Mouse (Mus musculus): Measurements from ENCODE around the gene Ccnk.

The Ccnk gene

GRCm38 (mm10) chr12:108179321-108180266 lies at the start of gene Ccnk:
TSS of gene Ccnk (plus strand) at chr12:108179579.
- DNase-seq = peak; percentile 99

DNA sequence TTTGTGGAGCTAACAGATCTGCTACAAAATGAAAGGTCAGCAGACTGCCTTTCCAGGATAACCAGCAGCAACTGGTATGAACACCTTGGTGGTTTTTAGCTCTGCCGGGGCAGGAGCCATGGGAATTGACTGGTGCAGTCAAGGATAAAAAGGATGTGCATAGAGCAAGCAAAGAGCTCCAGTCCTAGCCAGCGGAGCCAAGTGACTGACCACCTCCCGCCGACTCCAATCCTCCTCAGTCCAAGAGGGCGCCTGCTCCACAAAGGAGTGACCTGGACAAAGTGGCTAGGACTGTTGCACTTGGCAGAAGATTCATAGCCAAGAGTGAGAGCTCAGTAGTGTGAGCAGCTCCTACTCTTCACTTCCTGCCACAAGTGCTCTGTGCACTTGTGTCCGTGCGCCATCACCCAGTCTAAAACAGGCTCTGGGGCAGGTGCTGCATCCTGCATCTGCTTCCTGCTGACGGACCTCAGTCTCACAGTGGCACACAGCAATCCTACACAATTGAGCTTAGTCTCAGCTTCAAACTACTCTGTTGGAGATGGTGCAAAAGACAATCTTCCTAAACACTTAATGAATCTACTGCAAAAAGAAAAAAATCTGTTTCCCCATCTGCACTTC lies 46.8 kb upstream of the Ccnk start:
- no peak for DNase-seq

- no peak for DNase-seq
These were observed 46.2 kb upstream of the Ccnk start for GRCm38 (mm10) chr12:108133181-108133580.

- DNase-seq = no peak
These were observed 43.7 kb upstream of the Ccnk start for GRCm38 (mm10) chr12:108135610-108136208.

- DNase-seq = no peak
These were observed 35.5 kb upstream of the Ccnk start for GRCm38 (mm10) chr12:108143624-108144498.

- no peak for DNase-seq
These were observed 34.2 kb upstream of the Ccnk start for GRCm38 (mm10) chr12:108145198-108145597.

GRCm38 (mm10) chr12:108149764-108150163 lies 29.6 kb upstream of the Ccnk start:
- no peak for DNase-seq

GRCm38 (mm10) chr12:108152743-108153142 lies 26.6 kb upstream of the Ccnk start:
- DNase-seq = no peak

DNA sequence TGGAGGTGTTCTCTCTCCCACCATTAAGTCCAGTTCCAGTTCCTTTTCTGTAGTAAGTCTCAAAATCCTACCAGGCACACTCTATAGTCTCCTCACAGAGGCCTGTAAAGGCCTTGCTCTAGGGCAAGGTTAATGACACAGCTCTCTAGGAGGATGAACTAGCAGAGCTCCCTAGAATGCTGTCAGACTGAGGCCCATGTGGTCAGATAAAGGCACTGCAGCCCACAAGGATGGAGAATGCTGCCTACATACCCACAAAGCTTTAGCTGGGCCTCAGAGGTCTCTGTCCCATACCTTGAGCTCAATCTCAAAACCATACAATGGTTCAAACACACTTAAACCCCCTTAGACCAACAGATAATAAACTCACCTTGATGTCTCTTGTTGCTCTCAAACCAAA lies 19.5 kb upstream of the Ccnk start:
- DNase-seq = no peak

- peak; percentile 19 for DNase-seq
These were observed 17.3 kb upstream of the Ccnk start for GRCm38 (mm10) chr12:108162036-108162435.

DNA sequence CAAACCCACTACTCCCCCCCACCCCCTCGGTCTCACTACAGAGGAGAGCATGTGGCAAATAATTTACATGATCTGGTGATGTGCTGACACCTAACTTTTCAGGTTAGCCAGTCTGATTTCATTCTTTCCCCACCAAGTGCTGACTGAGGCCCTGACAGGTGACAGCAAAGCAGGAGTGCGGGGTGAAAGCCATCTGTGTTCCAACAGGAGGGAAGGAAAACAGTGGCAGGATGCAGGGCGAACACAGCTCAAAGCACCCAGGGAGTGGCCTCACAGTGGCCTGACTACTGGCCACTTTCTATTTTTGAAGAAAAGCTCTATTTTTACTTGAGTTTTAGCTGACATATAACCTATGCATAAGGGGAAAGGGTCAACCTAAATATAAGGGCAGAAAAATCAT lies 15.7 kb upstream of the Ccnk start:
- no peak for DNase-seq

- no peak for DNase-seq
These were observed 10.5 kb upstream of the Ccnk start for GRCm38 (mm10) chr12:108168909-108169308.

GRCm38 (mm10) chr12:108170467-108170866 lies 8.9 kb upstream of the Ccnk start:
- no peak for DNase-seq

DNA sequence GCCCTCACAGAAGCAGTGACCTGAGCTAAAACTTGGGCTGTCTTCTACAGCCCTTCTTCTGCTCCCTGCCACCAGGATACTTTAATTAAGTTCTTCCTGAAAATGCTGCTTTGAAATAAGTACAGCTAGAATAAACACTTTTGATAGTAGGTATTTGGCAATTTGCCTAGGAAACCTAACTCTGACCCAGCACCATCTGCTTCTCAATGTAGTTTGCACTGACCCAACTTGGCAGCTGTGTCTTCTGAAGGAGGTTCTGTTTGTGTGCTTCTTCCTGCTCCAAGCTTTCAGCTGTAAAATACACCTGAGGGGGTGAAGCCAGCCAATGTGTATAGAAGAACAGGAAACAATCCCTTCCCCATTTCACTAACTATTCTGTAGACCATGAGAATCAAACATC lies 8.0 kb upstream of the Ccnk start:
- DNase-seq = no peak

- DNase-seq = no peak
These were observed 6.7 kb upstream of the Ccnk start for GRCm38 (mm10) chr12:108172639-108173038.

DNA sequence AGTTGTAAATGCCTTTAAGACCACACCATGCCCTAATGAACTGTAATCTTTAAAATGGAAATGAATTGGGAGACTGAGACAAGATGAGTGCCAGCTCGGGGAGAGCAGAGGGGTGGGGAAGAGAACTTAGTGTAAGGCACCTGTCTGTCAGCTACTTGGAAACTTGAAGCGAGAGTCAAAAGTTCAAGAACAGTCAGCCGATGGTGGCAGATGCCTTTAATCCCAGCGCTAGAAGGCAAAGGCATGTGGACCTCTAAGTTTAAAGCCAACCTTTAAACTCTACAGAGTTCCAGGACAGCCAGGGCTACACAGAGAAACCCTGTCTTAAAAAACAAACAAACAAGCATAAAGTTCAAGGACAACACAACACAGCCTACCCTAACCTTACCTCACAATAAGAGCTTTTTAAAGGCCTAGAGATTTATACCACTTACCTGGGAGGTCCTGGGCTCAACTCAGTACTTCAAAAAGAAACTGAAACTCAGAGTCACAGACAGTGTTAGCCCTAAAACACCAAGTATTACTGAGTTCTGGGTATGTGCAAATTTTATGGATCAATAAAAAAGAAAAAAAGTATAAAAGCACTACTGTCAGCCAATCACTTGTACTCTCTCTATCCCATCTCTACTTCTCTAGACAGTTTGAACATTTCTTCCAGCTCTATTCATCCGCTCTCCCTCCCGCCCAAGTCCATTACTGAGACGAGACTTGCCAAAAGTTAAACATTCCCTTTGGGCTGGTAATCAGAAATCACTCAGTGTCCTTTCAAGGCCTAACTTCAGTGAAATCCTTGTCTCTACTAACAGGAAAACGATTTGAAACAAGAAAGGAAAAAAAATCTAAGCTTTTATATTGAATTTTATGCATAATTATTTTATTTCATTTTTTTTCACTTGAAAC lies 4.5 kb upstream of the Ccnk start:
- no peak for DNase-seq

GRCm38 (mm10) chr12:108176366-108176765 lies 3.0 kb upstream of the Ccnk start:
- no peak for DNase-seq

DNA sequence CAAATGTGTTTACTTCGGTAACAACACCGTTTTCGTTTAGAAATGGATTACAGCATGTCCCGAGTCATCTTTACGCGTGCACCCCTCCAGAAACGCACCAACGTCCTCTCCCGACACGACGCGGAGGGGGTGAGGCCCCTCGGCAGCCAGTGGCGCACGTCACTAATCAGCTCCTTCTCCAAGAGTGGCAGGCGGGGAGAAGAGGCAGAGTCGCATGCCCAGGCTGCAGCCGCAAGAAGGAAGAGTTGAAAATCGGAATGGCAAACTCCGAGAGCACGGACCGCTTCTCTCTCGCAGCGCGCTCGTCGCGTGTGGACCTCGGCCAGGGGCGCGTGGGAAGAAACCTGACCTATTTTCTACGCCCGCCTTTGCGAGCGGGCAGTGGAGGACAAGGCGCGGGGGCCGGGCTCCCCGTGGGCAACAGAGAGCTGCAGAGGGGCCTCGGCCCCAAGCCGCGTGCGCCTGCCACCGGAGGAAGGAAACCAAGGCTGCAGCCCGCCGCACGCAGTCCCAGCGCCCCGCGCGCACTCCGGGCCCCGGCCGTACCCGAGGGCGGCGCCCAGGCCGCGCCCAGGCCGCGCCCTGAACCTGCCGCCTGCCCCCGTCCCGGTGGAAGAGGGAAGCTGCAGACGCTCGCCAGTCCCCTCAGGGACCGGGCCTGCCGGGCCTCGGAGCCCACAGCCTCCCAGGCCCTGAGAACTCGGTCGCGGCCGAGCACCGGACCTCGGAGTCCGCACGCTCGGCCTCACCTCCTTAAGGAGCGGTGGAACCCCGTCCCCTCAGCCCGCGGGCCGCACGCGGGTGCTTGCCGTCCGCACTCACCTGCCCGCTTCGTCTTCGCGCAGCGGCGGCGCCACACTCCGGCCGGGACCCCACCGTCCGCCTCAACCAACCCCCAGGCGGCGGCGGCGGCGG lies 791 bp upstream of the Ccnk start:
- DNase-seq = peak; percentile 70

- DNase-seq = no peak
These were observed 296 bp upstream of the Ccnk start, which contains the start of gene Setd3 for GRCm38 (mm10) chr12:108179246-108179320. TSS of gene Setd3 (minus strand) at chr12:108179314.

DNA sequence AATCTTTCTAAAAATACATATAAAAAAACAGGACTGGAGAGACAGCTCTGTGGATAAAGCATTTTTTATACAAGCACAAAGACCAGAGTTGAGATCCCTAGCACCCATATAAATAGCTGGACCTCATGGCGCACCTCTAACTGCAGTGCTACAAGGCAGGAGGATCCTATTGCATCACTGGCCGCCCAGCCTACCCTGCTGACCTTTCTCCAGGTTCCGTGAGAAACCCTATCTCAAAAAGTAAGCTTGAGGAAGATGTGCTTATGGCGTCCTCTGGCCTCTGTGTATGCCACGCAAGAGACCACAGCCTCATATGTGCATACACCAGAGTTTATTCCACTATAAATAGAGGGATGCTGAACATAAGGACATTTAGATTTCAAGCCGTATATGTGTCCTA lies 2.3 kb downstream of the Ccnk start:
- no peak for DNase-seq

GRCm38 (mm10) chr12:108187541-108188091 lies 8.2 kb downstream of the Ccnk start:
- DNase-seq = no peak

All from right cerebral cortex, postnatal 14 days (tissue).